8 mouse cellular contexts compared by ENCODE assay signal in the genomic region with DNA sequence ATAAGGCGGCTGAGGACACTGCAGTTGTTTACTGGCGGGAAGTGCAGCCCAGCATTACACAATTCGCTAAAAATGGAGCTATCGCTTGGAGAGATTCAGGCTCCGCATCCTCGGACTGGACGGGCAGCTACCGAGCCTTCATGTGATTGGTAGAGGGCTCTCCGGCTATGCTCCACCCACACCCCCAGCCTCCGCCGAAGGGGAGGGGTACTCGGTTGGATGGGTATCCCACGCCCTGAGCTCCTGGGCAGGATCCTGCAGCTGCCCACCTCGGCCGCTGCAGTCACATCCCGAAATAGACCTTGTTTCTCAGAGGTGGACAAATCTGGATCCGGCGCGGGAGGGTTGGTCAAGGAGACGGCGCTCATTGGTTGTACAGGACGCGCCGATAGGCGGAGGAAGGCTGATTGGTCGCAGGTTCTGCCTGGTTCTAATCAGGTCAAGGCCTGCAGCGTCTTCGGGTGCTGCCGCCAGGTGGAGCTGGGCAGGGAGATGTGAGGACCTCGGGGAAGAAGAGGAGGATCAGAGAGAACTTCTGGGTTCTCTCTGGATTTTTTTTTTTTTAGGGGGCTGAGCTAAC. TPM values are rescaled to one million over a fixed set of nuclear protein-coding genes. Genes with fewer than 3 reads are reported as not detected.
DNase-seq lines count a peak whose midpoint lies in the region; ATAC-seq lines count a peak whose summit lies in the region.

No protein-coding gene starts in this region.

- H3K4me2 ChIP-seq in hindbrain, embryonic 15.5 days = peak overlapping the region; percentile 64

- peak; percentile 95 for DNase-seq in R1 (ENCODE audit: low read depth, low spot score)
- DNase-seq in cerebellum, postnatal 25 days = peak; percentile 97
- peak; percentile 87 for DNase-seq in frontal cortex, postnatal 25 days (ENCODE audit: low spot score in 2 of 2)
- DNase-seq in left cerebral cortex, adult 11 months (ENCODE audit: low spot score) = peak; percentile 91
- DNase-seq in lung, postnatal 4 days = peak; percentile 92 to 94
- peak; percentile 86 for DNase-seq in retina, postnatal 7 days (ENCODE audit: low read depth, low spot score)
- peak; percentile 82 for DNase-seq in urinary bladder, adult 2 months (ENCODE audit: low spot score)

- H3K36me3 ChIP-seq in hindbrain, embryonic 15.5 days = no peaks in the 10 kb centered on the region

- H3K9me3 ChIP-seq in hindbrain, embryonic 15.5 days = no peaks in the 10 kb centered on the region

- ATAC-seq in hindbrain, embryonic 15.5 days (ENCODE audit: low FRiP score, low read depth) = peak; percentile 99

- H3K4me3 ChIP-seq in hindbrain, embryonic 15.5 days = peak overlapping the region; percentile 61

- H3K27ac ChIP-seq in hindbrain, embryonic 15.5 days (replicated peaks) = peak overlapping the region; percentile 85

- peaks cover 6% of the 10 kb centered on the region; the same call in 1 of the 2 replicates for H3K4me1 ChIP-seq in hindbrain, embryonic 15.5 days (replicated peaks)

- WGBS in hindbrain, embryonic 15.5 days = under 1% methylated on average over 30 of the region's 30 CpGs

- peak overlapping the region; percentile 50 for H3K9ac ChIP-seq in hindbrain, embryonic 15.5 days

- H3K27me3 ChIP-seq in hindbrain, embryonic 15.5 days = no peaks in the 10 kb centered on the region

RNA-seq across cellular contexts. Expression of gene Olfr288, which starts 14.1 kb away (rescaled TPM):
- polyA plus RNA-seq in hindbrain, embryonic 15.5 days (2015; fragmentation: Nextera tagmentation; extraction: Ambion mirVana) = not detected in 2 replicates
- not detected in 2 replicates for polyA plus RNA-seq in urinary bladder, adult 2 months (2012; rRNA removed)

RNA-seq across cellular contexts. Expression of gene Ccdc184, which starts 14.3 kb away (rescaled TPM):
- polyA plus RNA-seq in hindbrain, embryonic 15.5 days (2015; fragmentation: Nextera tagmentation; extraction: Ambion mirVana) = 103 and 113 TPM in 2 replicates
- 3.6 and 4.2 TPM in 2 replicates for polyA plus RNA-seq in urinary bladder, adult 2 months (2012; rRNA removed)

RNA-seq across cellular contexts. Expression of gene Asb8, which starts 15.8 kb away (rescaled TPM):
- polyA plus RNA-seq in hindbrain, embryonic 15.5 days (2015; fragmentation: Nextera tagmentation; extraction: Ambion mirVana) = 58.4 and 60.7 TPM in 2 replicates
- 56.1 and 59.9 TPM in 2 replicates for polyA plus RNA-seq in urinary bladder, adult 2 months (2012; rRNA removed)

RNA-seq across cellular contexts. Expression of gene Gm44579, which starts 39.6 kb away (rescaled TPM):
- polyA plus RNA-seq in hindbrain, embryonic 15.5 days (2015; fragmentation: Nextera tagmentation; extraction: Ambion mirVana) = not detected in 2 replicates
- polyA plus RNA-seq in urinary bladder, adult 2 months (2012; rRNA removed) = not detected in 2 replicates

RNA-seq across cellular contexts. Expression of gene Olfr287, which starts 39.6 kb away (rescaled TPM):
- polyA plus RNA-seq in hindbrain, embryonic 15.5 days (2015; fragmentation: Nextera tagmentation; extraction: Ambion mirVana) = 0.12 and 0.21 TPM in 2 replicates
- 0.04 TPM in 1 of 2 replicates, not detected in the other for polyA plus RNA-seq in urinary bladder, adult 2 months (2012; rRNA removed)

Comparison
In these comparisons a context has a peak if more than half of its experiments do, and no peak if none do; other contexts are left out.
1. Peak in every context shown above with its lines: DNase-seq, ATAC-seq, H3K4me3 ChIP-seq and H3K27ac ChIP-seq.
2. RNA of gene Ccdc184, which starts 14.3 kb away (polyA plus RNA-seq): 103 to 113 TPM in hindbrain, embryonic 15.5 days; 3.6 to 4.2 TPM in urinary bladder, adult 2 months; every median in the first group is over 10 times any median in the second.